Mouse (Mus musculus): ENCODE measurements around the gene Ccdc73. TPM values are rescaled to one million over a fixed set of nuclear protein-coding genes. Genes with fewer than 3 reads are reported as not detected.

Ccdc73 gene
- polyA plus RNA-seq, 1 experiment from 2014 or later, result 4.0 TPM

DNA sequence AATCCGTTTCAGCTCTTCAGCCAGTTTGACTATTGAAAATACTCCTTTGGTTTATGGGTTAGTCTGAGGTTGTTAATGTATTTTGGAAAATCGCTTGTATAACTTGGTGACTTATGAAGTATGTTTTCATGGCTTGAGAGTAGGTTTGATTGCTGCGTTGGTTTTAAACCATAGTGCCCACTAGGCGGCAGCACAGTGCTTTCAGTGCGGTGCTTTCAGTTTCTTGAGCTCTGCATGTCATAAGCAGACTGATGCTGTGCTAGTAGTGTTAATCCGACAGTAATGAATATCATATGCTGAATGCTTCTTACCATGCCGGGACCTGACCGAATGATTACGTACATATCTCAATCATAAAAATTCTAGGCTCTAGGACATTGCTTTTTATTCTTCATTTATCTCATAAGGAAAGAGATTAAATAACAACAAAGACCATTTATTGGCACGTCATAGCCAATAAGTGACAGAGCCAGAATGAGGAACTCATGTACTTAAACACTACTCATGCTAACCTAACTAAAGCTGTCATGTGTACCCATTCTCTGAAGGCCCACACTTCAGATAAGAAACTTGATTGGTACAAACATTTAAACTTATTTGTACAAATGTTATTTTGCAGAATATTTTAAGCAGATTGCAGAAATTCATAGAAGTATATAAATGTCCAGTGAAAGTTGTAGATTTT, 20.4 kb downstream of the Ccdc73 start:
- Histone ChIP-seq H3K27ac (no peak overlapping the region), H3K9me3 (no peaks in the 10 kb centered on the region), H3K36me3 (no peaks in the 10 kb centered on the region), H3K27me3 (ENCODE audit: insufficient read depth, poor library complexity, severe bottlenecking) (no peaks in the 10 kb centered on the region), H3K4me3 (no peak overlapping the region), H3K4me1 (no peaks in the 10 kb centered on the region)
- 24% methylated on average over 10 of the region's 10 CpGs for WGBS
- no peak for DNase-seq (ENCODE audit: low spot score)

DNA sequence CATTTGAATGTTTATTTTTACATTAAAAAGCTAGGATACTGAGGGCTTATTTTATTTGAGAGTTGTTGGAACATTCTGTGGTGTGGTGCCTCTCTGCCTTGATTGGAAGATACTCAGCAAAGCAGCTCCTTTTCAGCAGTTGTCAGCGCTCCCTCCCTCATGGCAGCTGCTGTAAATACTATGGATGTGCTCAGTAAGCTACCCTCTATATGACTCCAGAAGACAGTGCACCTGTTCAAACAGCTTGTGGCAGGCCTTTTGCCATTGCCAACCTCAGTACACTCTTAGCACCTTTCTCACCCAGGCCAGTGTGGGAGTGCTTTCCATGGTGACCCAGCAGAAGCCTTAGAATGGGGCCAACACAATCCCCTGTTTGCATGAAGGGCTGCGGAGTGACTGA, 32.4 kb downstream of the Ccdc73 start:
- Histone ChIP-seq H3K4me3 (no peak overlapping the region), H3K27me3 (ENCODE audit: insufficient read depth, poor library complexity, severe bottlenecking) (no peaks in the 10 kb centered on the region), H3K9me3 (no peaks in the 10 kb centered on the region), H3K27ac (no peak overlapping the region), H3K36me3 (no peaks in the 10 kb centered on the region), H3K4me1 (no peaks in the 10 kb centered on the region)
- DNase-seq (ENCODE audit: low spot score), result no peak
- 79% methylated on average over 2 of the region's 2 CpGs for WGBS

DNA sequence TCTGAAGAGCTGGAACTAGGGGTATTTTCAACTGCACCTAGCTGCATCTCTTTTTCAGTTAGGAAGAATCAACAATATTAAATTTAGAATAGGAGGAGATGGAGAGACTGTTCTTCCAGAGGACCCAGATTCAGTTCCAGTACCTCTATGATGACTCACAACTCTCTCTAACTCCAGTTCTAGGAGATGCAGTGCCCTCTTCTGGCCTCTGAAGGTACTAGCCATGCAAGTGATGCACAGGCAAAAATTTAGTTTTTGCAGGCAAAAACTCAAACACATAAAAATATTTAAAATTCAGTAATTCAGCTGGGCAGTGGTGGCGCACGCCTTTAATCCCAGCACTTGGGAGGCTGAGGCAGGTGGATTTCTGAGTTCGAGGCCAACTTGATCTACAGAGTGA, 48.1 kb downstream of the Ccdc73 start:
- WGBS, result 84% methylated on average over 3 of the region's 3 CpGs
- H3K9me3 ChIP-seq, result no peaks in the 10 kb centered on the region
- no peaks in the 10 kb centered on the region for H3K27me3 ChIP-seq (ENCODE audit: insufficient read depth, poor library complexity, severe bottlenecking)
- H3K4me1 ChIP-seq, result no peaks in the 10 kb centered on the region
- no peak overlapping the region for H3K4me3 ChIP-seq
- no peak for DNase-seq (ENCODE audit: low spot score)
- H3K36me3 ChIP-seq, result no peaks in the 10 kb centered on the region
- no peak overlapping the region for H3K27ac ChIP-seq

DNA sequence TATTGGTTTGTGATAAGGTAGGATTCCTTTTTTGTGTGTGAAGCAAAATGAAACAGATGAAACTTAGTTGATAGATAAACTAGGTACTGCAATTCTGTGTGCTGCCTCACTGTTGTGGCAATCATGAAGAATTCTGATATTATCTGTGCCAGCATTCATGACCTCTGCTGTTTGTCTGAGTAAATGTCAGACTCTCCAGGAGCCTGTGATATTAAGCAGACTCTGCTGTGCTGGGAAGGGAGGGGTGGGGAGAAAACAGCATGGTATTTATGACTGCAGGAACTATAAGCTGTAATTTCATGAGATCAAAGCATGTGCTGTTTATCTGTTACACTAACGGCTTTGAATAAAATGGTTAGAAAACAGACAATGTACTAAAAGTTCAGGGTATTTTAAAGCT, 96.9 kb downstream of the Ccdc73 start:
- no peak for DNase-seq (ENCODE audit: low spot score)
- WGBS, result 29% methylated on average over 1 of the region's 1 CpGs
- H3K4me1 ChIP-seq, result no peaks in the 10 kb centered on the region; the same call in 1 of the 2 replicates
- H3K9me3 ChIP-seq, result no peaks in the 10 kb centered on the region
- no peaks in the 10 kb centered on the region for H3K36me3 ChIP-seq
- H3K4me3 ChIP-seq, result no peak overlapping the region
- H3K27me3 ChIP-seq (ENCODE audit: insufficient read depth, poor library complexity, severe bottlenecking), result no peaks in the 10 kb centered on the region
- H3K27ac ChIP-seq, result no peak overlapping the region

DNA sequence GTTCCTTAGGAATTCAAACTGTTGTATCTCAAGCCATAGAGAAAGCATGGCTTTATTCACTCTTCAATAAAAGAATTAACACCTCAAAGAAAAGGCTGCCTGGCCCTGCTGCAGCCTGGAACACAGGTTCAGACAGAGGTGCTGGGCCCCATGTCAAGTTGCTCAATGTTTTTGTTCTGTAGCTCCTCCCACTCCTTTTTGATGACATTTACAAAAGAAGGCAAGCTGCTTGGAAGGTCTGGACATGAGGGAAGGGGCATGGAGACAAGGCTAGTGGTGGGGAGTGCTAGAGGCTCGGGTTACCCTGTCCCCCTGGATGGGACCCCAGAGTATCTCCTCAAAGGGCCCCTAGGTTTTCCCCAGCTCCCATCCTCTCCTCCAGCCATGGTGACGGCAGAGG, 114.1 kb downstream of the Ccdc73 start:
- no peak for DNase-seq (ENCODE audit: low spot score)
- Histone ChIP-seq H3K4me3 (no peak overlapping the region), H3K9me3 (no peaks in the 10 kb centered on the region), H3K27me3 (ENCODE audit: insufficient read depth, poor library complexity, severe bottlenecking) (no peaks in the 10 kb centered on the region), H3K27ac (no peak overlapping the region), H3K36me3 (no peaks in the 10 kb centered on the region), H3K4me1 (no peaks in the 10 kb centered on the region)
- 29% methylated on average over 2 of the region's 2 CpGs for WGBS

DNA sequence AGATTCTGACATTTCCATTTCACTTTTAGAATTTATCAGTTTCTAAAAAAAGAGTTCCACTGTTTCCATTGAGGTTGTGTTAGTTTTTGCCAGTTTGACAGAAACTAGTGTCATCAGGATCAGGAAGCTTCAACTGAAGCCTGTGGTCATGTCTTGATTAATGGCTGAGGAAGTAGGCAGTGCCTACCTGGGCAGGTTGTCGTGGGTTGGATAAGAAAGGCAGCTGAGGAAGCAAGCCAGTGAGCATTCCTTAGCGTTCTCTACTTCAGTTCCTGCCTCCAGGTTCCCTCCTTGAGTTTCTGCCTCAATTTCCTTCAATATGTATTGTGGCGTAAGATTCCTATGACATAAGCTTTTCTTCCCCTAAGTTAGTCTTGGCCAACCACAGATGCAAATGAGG, 118.2 kb downstream of the Ccdc73 start:
- DNase-seq (ENCODE audit: low spot score), result no peak
- Histone ChIP-seq H3K9me3 (no peaks in the 10 kb centered on the region), H3K27ac (no peak overlapping the region), H3K4me3 (no peak overlapping the region), H3K4me1 (no peaks in the 10 kb centered on the region), H3K36me3 (no peaks in the 10 kb centered on the region), H3K27me3 (ENCODE audit: insufficient read depth, poor library complexity, severe bottlenecking) (no peaks in the 10 kb centered on the region)
- WGBS, result 62% methylated on average over 3 of the region's 3 CpGs

DNA sequence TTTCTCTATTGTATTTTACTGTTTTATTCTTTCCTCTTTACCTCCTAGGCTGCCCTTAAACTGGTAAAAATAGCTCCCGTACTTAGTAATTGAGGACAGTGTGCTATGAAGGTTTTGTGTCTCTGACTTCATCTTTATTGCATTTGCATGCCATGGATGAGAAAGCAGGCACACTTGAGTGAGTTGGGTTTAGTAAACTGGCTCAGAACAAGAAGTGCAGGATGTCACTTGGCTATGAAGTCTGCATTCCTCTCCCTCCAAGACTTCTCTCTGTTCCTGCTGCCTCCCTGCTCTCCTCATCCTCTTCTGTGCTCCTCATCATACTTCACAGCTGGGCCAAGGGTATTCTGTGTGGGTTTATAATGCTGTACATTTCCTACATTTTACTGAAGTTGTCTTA, 121.4 kb downstream of the Ccdc73 start:
- Histone ChIP-seq H3K27ac (no peak overlapping the region), H3K9me3 (no peaks in the 10 kb centered on the region), H3K4me3 (no peak overlapping the region), H3K4me1 (no peaks in the 10 kb centered on the region), H3K27me3 (ENCODE audit: insufficient read depth, poor library complexity, severe bottlenecking) (no peaks in the 10 kb centered on the region), H3K36me3 (no peaks in the 10 kb centered on the region)
- WGBS, result 81% methylated on average over 1 of the region's 1 CpGs
- DNase-seq (ENCODE audit: low spot score), result no peak

DNA sequence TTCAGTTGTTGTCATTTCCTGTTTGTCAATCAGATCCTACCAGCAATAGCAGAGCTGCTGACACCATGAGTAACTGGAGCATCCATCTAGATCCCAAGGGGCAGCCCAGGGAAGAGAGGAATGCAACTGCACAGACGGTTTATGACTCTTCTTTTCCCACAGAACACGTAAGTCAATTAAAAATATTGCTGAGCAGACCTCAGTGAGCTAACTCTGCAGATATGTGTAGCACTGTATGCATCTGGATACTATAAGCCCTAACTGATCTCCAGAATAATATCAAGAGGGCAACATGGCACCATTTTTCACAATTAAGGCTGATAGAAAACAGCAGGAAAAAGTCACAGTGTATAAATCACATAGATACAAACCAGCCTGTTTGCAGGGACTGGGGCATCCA, 126.8 kb downstream of the Ccdc73 start:
- Histone ChIP-seq H3K4me1 (no peaks in the 10 kb centered on the region), H3K27ac (no peak overlapping the region), H3K27me3 (ENCODE audit: insufficient read depth, poor library complexity, severe bottlenecking) (no peaks in the 10 kb centered on the region), H3K36me3 (peaks cover 16% of the 10 kb centered on the region), H3K4me3 (no peak overlapping the region), H3K9me3 (no peaks in the 10 kb centered on the region)
- DNase-seq (ENCODE audit: low spot score), result no peak
- 70% methylated on average over 2 of the region's 2 CpGs for WGBS

DNA sequence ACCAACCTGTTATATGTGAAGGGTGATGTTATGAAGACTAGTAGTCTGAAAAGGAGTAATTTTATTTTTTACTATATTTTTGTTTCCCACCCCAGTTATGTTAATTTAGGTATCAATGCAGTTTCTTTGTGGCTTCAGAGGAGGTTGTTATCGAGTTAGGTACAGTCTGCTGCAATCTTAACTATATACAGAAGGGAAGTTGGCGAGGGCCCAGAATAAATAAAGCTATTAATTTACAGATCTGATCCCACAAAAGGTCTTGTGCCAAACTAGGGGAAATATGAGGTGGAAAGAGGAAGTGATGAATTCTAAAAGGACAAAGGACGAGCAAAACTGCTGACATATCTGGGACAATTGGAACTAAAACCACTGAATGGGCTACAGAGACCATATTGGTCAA, 128.6 kb downstream of the Ccdc73 start:
- 86% methylated on average over 3 of the region's 3 CpGs for WGBS
- H3K36me3 ChIP-seq, result peaks cover 19% of the 10 kb centered on the region
- no peaks in the 10 kb centered on the region for H3K4me1 ChIP-seq
- H3K27me3 ChIP-seq (ENCODE audit: insufficient read depth, poor library complexity, severe bottlenecking), result no peaks in the 10 kb centered on the region
- no peak overlapping the region for H3K4me3 ChIP-seq
- DNase-seq (ENCODE audit: low spot score), result no peak
- H3K9me3 ChIP-seq, result no peaks in the 10 kb centered on the region
- H3K27ac ChIP-seq, result no peak overlapping the region

DNA sequence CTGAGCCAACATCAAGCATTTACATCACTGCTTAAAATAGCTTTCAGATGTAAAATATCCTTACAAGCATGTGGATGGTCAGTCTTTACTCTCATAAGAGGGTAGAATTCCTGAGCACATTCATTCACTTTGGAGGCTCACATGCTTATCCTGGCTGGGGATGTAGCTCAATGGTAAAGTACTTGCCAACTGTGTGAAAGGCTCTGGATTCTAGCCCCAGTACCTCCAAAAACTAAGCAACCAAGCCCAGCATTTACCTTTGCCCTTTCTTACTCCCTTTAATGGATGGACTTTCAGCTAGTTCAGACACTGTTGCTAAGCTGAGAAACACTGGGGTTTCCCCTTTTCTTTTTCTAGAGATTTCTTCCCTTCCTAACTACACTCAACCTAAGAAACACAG, 139.6 kb downstream of the Ccdc73 start:
- DNase-seq (ENCODE audit: low spot score), result no peak
- Histone ChIP-seq H3K4me3 (no peak overlapping the region), H3K36me3 (peaks cover 90% of the 10 kb centered on the region), H3K27ac (no peak overlapping the region), H3K4me1 (no peaks in the 10 kb centered on the region), H3K9me3 (no peaks in the 10 kb centered on the region), H3K27me3 (ENCODE audit: insufficient read depth, poor library complexity, severe bottlenecking) (no peaks in the 10 kb centered on the region)

DNA sequence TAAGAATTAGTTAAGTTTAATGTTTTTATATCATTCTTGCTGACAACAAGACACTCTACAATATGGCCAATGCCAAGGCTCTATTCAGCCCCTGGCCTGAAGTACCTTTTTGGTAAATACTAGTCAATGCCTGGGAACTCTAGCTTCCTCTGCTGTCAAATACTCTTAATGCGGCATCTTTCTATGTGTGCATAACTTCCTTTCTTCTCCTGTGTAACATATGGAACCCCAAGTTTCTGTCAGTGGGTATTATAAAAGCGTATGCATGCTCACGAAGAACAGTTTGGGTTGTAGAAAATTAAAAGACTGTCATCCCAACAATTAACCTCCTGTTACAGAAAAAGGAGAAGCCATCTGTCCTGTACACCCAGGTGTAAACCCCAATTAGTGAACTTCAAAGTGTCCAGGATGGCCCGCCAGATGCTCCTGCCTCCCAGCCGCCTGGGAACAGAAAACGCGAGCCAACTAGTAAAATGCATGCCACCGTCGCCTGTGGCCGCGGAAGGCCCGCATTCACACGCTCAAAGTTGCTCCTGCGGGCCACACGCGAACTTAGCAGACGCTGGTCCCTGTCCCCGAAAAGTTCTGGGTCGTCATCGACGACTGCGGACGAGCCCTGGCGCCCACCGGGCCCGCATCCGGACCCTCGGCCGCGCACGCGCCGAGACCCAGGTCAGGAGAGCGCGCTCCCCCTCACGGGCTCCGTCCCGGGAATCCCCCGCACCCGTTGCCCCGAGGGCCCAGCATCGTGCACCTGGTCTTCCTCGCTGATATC, 148.8 kb downstream of the Ccdc73 start:
- Histone ChIP-seq H3K4me3 (peak overlapping the region; percentile 99), H3K36me3 (peaks cover 24% of the 10 kb centered on the region), H3K4me1 (peaks cover 11% of the 10 kb centered on the region; the same call in 1 of the 2 replicates), H3K27me3 (ENCODE audit: insufficient read depth, poor library complexity, severe bottlenecking) (no peaks in the 10 kb centered on the region), H3K27ac (peak overlapping the region; percentile 92), H3K9me3 (no peaks in the 10 kb centered on the region)
- under 1% methylated on average over 43 of the region's 43 CpGs for WGBS
- DNase-seq (ENCODE audit: low spot score), result no peak

DNA sequence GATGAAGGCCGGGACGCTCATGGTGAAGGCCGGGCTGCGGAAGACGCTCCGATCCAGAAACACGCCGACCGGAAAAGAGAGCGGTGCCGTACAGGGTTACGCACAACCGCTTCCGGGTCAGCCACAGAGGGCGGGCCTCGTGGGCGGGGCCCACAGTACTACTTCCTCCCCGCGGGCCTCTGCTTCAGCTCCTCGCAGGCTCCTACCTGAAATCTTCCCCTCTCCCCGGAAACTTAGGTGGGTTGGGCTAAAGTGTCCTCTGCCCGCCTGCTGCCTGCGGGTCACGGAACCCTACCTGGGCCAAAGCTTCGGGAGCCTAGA, 149.3 kb downstream of the Ccdc73 start, which contains the start of gene Eif3m:
TSS of gene Eif3m (minus strand) at position 114 of the 321 bp plus-strand sequence.
- Histone ChIP-seq H3K9me3 (no peaks in the 10 kb centered on the region), H3K36me3 (peaks cover 20% of the 10 kb centered on the region), H3K27me3 (ENCODE audit: insufficient read depth, poor library complexity, severe bottlenecking) (no peaks in the 10 kb centered on the region), H3K4me1 (peaks cover 11% of the 10 kb centered on the region; the same call in 1 of the 2 replicates), H3K4me3 (peak within 1 kb of the TSS; percentile 99), H3K27ac (peak within 1 kb of the TSS; percentile 92)
- DNase-seq (ENCODE audit: low spot score), result peak; percentile 96
- WGBS, result 0% methylated on average over 24 of the region's 25 CpGs

DNA sequence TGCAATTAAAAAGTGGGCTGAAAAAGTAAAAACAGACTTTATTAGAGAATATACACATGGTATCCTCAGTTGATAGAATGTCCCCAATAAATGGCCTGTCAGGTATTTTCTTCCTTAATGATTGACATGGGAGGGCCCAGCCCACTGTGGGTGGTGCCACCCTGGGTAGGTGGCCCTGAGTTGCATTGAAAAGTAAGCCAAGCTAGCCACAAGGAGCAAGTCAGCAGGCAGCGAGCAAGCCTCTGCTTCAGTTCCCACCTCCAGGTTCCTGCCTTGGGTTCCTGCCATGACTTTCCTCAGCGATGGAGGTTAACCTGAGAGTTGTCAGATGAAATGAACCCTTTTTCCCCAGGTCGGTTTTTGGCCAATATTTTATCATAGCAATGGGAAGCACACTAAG, 150.2 kb downstream of the Ccdc73 start:
- H3K27ac ChIP-seq, result no peak overlapping the region
- no peaks in the 10 kb centered on the region for H3K9me3 ChIP-seq
- H3K36me3 ChIP-seq, result peaks cover 11% of the 10 kb centered on the region
- H3K4me1 ChIP-seq, result peaks cover 13% of the 10 kb centered on the region; the same call in 1 of the 2 replicates
- WGBS, result 88% methylated on average over 3 of the region's 3 CpGs
- 0 out of 2 replicates have a peak overlapping the region, but pooled peaks have one; percentile 99 for H3K4me3 ChIP-seq
- DNase-seq (ENCODE audit: low spot score), result no peak
- H3K27me3 ChIP-seq (ENCODE audit: insufficient read depth, poor library complexity, severe bottlenecking), result no peaks in the 10 kb centered on the region

All from heart, embryonic 10.5 days (tissue).